Mouse (Mus musculus): ENCODE data around the gene Olfr1279. TPM values are rescaled to one million over a fixed set of nuclear protein-coding genes. Genes with fewer than 3 reads are reported as not detected.
"Not testable (repeated sequence)": the region's sequence is repeated elsewhere in the genome, so short reads cannot be mapped to it uniquely, and the experiment has no call there.

Gene Olfr1279
- not detected in 2 replicates for polyA plus RNA-seq (2014; fragmentation: Nextera tagmentation; extraction: Ambion mirVana)

DNA sequence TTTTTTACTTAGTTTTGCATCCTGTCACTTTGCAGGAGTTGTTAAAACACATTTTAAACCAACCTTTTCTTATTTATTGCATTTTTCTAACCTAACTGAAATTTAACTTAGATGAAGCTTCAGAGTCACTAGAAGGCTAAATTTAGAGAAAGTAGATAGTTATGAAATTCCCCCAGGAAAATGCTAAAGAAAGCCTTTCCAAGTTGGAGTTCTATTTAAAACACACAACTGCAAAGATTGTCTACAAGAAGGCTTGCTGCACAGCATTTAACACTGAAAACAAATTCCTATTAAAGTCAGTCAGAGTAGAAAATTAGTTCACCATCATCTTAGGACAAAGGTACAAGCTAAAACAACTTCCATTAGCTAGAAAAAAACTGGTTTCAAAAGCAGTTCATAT is at the start of gene Olfr1279:
Gene Olfr1279 (plus strand): TSS at position 262 of the 400 bp plus-strand sequence.
- Histone ChIP-seq H3K9ac (ENCODE audit: low read length) (no peak within 1 kb of the TSS), H3K27me3 (replicated peaks; ENCODE audit: control insufficient read depth, insufficient read depth, low read length) (no peaks in the 10 kb centered on the region), H3K36me3 (ENCODE audit: control insufficient read depth, insufficient read depth, low read length) (no peaks in the 10 kb centered on the region), H3K9me3 (replicated peaks; ENCODE audit: control insufficient read depth, low read length) (no peaks in the 10 kb centered on the region), H3K4me3 (ENCODE audit: low read depth, low read length) (no peak within 1 kb of the TSS), H3K27ac (ENCODE audit: low read depth, low read length) (no peak within 1 kb of the TSS), H3K4me2 (ENCODE audit: low read length) (no peak within 1 kb of the TSS), H3K4me1 (ENCODE audit: control insufficient read depth, insufficient read depth, low read length) (no peaks in the 10 kb centered on the region)
- ATAC-seq (no peak), DNase-seq (ENCODE audit: low spot score) (no peak)

GRCm38 (mm10) chr2:111254216-111254615 is 46.2 kb upstream of the Olfr1279 start, which contains the start of gene Olfr1276:
TSS of gene Olfr1276 (plus strand) at chr2:111254516.
- ATAC-seq, result no peak
- Histone ChIP-seq H3K36me3 (ENCODE audit: control insufficient read depth, insufficient read depth, low read length) (no peaks in the 10 kb centered on the region), H3K9ac (ENCODE audit: low read length) (no peak within 1 kb of the TSS)

DNA sequence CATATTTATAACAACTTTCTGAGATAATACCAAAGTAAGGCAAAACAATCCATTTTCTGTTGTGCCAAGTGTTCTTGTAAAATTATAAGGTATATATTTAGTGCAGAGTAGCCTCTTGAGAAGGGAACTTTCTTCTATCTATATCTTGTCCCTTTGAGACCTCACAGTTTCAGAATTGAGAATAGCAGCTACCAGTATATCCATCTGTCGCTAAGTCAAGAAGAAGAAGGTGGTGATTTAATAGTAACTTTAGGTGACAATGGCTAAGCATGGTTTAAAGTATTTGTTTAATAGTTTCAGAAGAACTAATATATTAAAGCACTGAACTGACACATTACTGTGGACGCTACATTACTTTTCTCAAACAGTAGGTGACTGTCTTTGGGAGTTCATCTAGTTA is 26.4 kb upstream of the Olfr1279 start, which contains the start of gene Olfr1277:
Gene Olfr1277 (minus strand): TSS at position 101 of the 400 bp plus-strand sequence.
- H3K27me3 ChIP-seq (replicated peaks; ENCODE audit: control insufficient read depth, insufficient read depth, low read length), result no peaks in the 10 kb centered on the region
- no peak within 1 kb of the TSS for H3K9ac ChIP-seq (ENCODE audit: low read length)
- H3K27ac ChIP-seq (ENCODE audit: low read depth, low read length), result no peak within 1 kb of the TSS
- ATAC-seq, result no peak
- DNase-seq (ENCODE audit: low spot score), result no peak
- no peaks in the 10 kb centered on the region for H3K36me3 ChIP-seq (ENCODE audit: control insufficient read depth, insufficient read depth, low read length)
- WGBS, result 80% methylated on average over 2 of the region's 2 CpGs
- H3K4me2 ChIP-seq (ENCODE audit: low read length), result no peak within 1 kb of the TSS
- H3K4me3 ChIP-seq (ENCODE audit: low read depth, low read length), result no peak within 1 kb of the TSS
- no peaks in the 10 kb centered on the region for H3K4me1 ChIP-seq (ENCODE audit: control insufficient read depth, insufficient read depth, low read length)
- H3K9me3 ChIP-seq (replicated peaks; ENCODE audit: control insufficient read depth, low read length), result no peaks in the 10 kb centered on the region

More at GRCm38 (mm10) chr2:111254216-111254615, 46.2 kb upstream of the Olfr1279 start, which contains the start of gene Olfr1276:
- Histone ChIP-seq H3K9me3 (replicated peaks; ENCODE audit: control insufficient read depth, low read length) (no peaks in the 10 kb centered on the region), H3K4me2 (ENCODE audit: low read length) (no peak within 1 kb of the TSS), H3K4me3 (ENCODE audit: low read depth, low read length) (no peak within 1 kb of the TSS), H3K27me3 (replicated peaks; ENCODE audit: control insufficient read depth, insufficient read depth, low read length) (no peaks in the 10 kb centered on the region), H3K4me1 (ENCODE audit: control insufficient read depth, insufficient read depth, low read length) (no peaks in the 10 kb centered on the region), H3K27ac (ENCODE audit: low read depth, low read length) (no peak within 1 kb of the TSS)
- no peak for DNase-seq (ENCODE audit: low spot score)

GRCm38 (mm10) chr2:111289836-111290235 is 10.6 kb upstream of the Olfr1279 start, which contains the start of gene Olfr1278:
TSS of gene Olfr1278 (plus strand) at chr2:111290136.
- Histone ChIP-seq H3K4me1 (ENCODE audit: control insufficient read depth, insufficient read depth, low read length) (no peaks in the 10 kb centered on the region), H3K9ac (ENCODE audit: low read length) (no peak within 1 kb of the TSS), H3K27ac (ENCODE audit: low read depth, low read length) (no peak within 1 kb of the TSS), H3K9me3 (replicated peaks; ENCODE audit: control insufficient read depth, low read length) (no peaks in the 10 kb centered on the region), H3K27me3 (replicated peaks; ENCODE audit: control insufficient read depth, insufficient read depth, low read length) (no peaks in the 10 kb centered on the region), H3K4me2 (ENCODE audit: low read length) (no peak within 1 kb of the TSS), H3K36me3 (ENCODE audit: control insufficient read depth, insufficient read depth, low read length) (no peaks in the 10 kb centered on the region), H3K4me3 (ENCODE audit: low read depth, low read length) (no peak within 1 kb of the TSS)
- ATAC-seq, result no peak
- DNase-seq (ENCODE audit: low spot score), result no peak

DNA sequence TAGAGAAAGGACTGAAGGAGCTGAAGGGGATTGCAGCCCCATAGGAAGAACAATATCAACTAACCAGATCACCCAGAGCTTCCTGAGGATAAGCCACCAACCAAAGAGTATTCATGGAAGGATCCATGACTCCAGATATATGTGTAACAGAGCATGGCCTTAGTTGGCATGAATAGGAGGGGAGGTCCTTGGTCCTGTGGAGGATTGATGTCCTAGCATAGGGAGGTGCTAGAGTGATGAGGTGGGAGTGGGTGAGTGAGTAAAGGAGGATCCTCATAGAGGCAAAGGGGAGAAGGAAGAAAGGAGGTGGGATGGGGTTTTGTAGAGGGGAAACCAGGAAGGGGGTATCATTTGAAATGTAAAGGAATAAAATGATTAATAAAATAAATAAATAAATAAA is 1.9 kb upstream of the Olfr1279 start:
- no peak overlapping the region for H3K27ac ChIP-seq (ENCODE audit: low read depth, low read length)
- no peak for ATAC-seq

GRCm38 (mm10) chr2:111313717-111314116 is 13.3 kb downstream of the Olfr1279 start, which contains the start of gene Olfr1280:
TSS of gene Olfr1280 (plus strand) at chr2:111314017.
- no peaks in the 10 kb centered on the region for H3K4me1 ChIP-seq (ENCODE audit: control insufficient read depth, insufficient read depth, low read length)
- DNase-seq (ENCODE audit: low spot score) (no peak), ATAC-seq (no peak)
- no peak within 1 kb of the TSS for H3K4me3 ChIP-seq (ENCODE audit: low read depth, low read length)
- H3K9me3 ChIP-seq (replicated peaks; ENCODE audit: control insufficient read depth, low read length), result no peaks in the 10 kb centered on the region
- H3K27ac ChIP-seq (ENCODE audit: low read depth, low read length), result no peak within 1 kb of the TSS
- H3K36me3 ChIP-seq (ENCODE audit: control insufficient read depth, insufficient read depth, low read length), result no peaks in the 10 kb centered on the region
- H3K4me2 ChIP-seq (ENCODE audit: low read length), result no peak within 1 kb of the TSS
- no peaks in the 10 kb centered on the region for H3K27me3 ChIP-seq (replicated peaks; ENCODE audit: control insufficient read depth, insufficient read depth, low read length)
- no peak within 1 kb of the TSS for H3K9ac ChIP-seq (ENCODE audit: low read length)

More for the DNA sequence above, 1.9 kb upstream of the Olfr1279 start:
- no peaks in the 10 kb centered on the region for H3K4me1 ChIP-seq (ENCODE audit: control insufficient read depth, insufficient read depth, low read length)
- no peak overlapping the region for H3K4me3 ChIP-seq (ENCODE audit: low read depth, low read length)
- no peaks in the 10 kb centered on the region for H3K9me3 ChIP-seq (replicated peaks; ENCODE audit: control insufficient read depth, low read length)
- no peak overlapping the region for H3K4me2 ChIP-seq (ENCODE audit: low read length)
- no peaks in the 10 kb centered on the region for H3K27me3 ChIP-seq (replicated peaks; ENCODE audit: control insufficient read depth, insufficient read depth, low read length)
- no peak overlapping the region for H3K9ac ChIP-seq (ENCODE audit: low read length)
- no peak for DNase-seq (ENCODE audit: low spot score)
- H3K36me3 ChIP-seq (ENCODE audit: control insufficient read depth, insufficient read depth, low read length), result no peaks in the 10 kb centered on the region

DNA sequence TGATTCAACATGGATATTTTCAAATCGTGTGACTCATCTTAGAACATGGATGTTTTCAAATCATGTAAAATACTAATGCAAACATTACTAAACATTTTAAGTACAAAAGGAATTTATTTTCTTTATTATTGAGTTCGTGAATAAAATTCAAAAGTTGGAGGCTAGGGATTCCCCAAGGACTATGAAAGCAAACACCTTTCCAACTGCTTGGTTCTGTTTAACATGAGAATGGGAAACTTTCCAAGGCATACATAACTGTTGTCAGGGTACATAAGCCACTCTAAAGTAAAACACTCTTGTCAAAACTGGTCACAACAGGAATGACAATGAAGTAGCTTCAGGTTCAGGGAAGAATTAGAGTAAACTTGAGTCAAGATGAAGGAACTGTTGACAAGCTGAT is 25.8 kb downstream of the Olfr1279 start, which contains the start of gene Olfr1281:
Gene Olfr1281 (plus strand): TSS at position 301 of the 400 bp plus-strand sequence.
- no peak within 1 kb of the TSS for H3K4me2 ChIP-seq (ENCODE audit: low read length)
- no peak within 1 kb of the TSS for H3K9ac ChIP-seq (ENCODE audit: low read length)
- H3K36me3 ChIP-seq (ENCODE audit: control insufficient read depth, insufficient read depth, low read length), result no peaks in the 10 kb centered on the region
- ATAC-seq, result no peak
- H3K4me1 ChIP-seq (ENCODE audit: control insufficient read depth, insufficient read depth, low read length), result no peaks in the 10 kb centered on the region
- WGBS, result 81% methylated on average over 2 of the region's 2 CpGs
- H3K4me3 ChIP-seq (ENCODE audit: low read depth, low read length), result no peak within 1 kb of the TSS
- H3K9me3 ChIP-seq (replicated peaks; ENCODE audit: control insufficient read depth, low read length), result no peaks in the 10 kb centered on the region
- no peak within 1 kb of the TSS for H3K27ac ChIP-seq (ENCODE audit: low read depth, low read length)
- DNase-seq (ENCODE audit: low spot score), result no peak
- H3K27me3 ChIP-seq (replicated peaks; ENCODE audit: control insufficient read depth, insufficient read depth, low read length), result no peaks in the 10 kb centered on the region

GRCm38 (mm10) chr2:111333721-111334120 is 33.3 kb downstream of the Olfr1279 start:
- not testable (repeated sequence) for H3K9me3 ChIP-seq (replicated peaks; ENCODE audit: control insufficient read depth, low read length); H3K27ac ChIP-seq (ENCODE audit: low read depth, low read length); H3K4me2 ChIP-seq (ENCODE audit: low read length); H3K4me3 ChIP-seq (ENCODE audit: low read depth, low read length); H3K4me1 ChIP-seq (ENCODE audit: control insufficient read depth, insufficient read depth, low read length); H3K36me3 ChIP-seq (ENCODE audit: control insufficient read depth, insufficient read depth, low read length); DNase-seq (ENCODE audit: low spot score); H3K27me3 ChIP-seq (replicated peaks; ENCODE audit: control insufficient read depth, insufficient read depth, low read length); ATAC-seq; H3K9ac ChIP-seq (ENCODE audit: low read length)
- 83% methylated on average over 5 of the region's 5 CpGs for WGBS

DNA sequence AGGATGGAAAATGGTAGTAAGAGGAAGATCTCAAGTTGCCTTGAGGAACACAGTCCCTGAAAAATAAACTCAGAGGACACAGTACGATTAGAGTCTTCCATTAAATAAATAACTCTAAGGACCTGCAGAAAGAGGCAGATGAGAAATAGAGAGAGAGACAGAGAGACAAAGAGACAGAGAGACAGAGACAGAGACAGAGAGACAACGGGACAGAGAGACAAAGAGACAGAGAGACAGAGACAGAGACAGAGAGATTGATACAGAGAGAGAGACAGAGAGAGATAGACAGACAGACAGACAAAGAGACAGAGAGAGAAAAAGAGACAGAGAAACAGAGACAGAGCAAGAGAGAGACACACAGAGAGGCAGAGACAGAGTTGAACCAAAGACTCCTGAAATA is 35.5 kb downstream of the Olfr1279 start, which contains the start of gene Olfr1282:
Gene Olfr1282 (minus strand): TSS at position 101 of the 400 bp plus-strand sequence.
- ATAC-seq (no peak), DNase-seq (ENCODE audit: low spot score) (no peak)
- no peak within 1 kb of the TSS for H3K4me2 ChIP-seq (ENCODE audit: low read length)
- no peaks in the 10 kb centered on the region for H3K27me3 ChIP-seq (replicated peaks; ENCODE audit: control insufficient read depth, insufficient read depth, low read length)
- no peak within 1 kb of the TSS for H3K9ac ChIP-seq (ENCODE audit: low read length)
- 85% methylated on average over 2 of the region's 2 CpGs for WGBS
- H3K4me3 ChIP-seq (ENCODE audit: low read depth, low read length), result no peak within 1 kb of the TSS
- no peaks in the 10 kb centered on the region for H3K4me1 ChIP-seq (ENCODE audit: control insufficient read depth, insufficient read depth, low read length)
- H3K36me3 ChIP-seq (ENCODE audit: control insufficient read depth, insufficient read depth, low read length), result no peaks in the 10 kb centered on the region
- H3K9me3 ChIP-seq (replicated peaks; ENCODE audit: control insufficient read depth, low read length), result no peaks in the 10 kb centered on the region
- H3K27ac ChIP-seq (ENCODE audit: low read depth, low read length), result no peak within 1 kb of the TSS

All from forebrain, embryonic 14.5 days (tissue).